18 mouse cellular contexts compared by ENCODE assay signal in genomic region chr14:33662080-33662479, GRCm38 (mm10).
DNase-seq lines count a peak whose midpoint lies in the region; ATAC-seq and TF ChIP-seq lines count a peak whose summit lies in the region.
"Had no signal": no experiment of that assay in that cellular context is flagged by ENCODE, and none has a peak within 500 bp of the region (broad histone marks: within the 10 kb centered on the region; RNA-seq: fewer than 3 reads in every experiment).

No protein-coding gene starts in this region.

- H3K4me3 ChIP-seq in intestine, embryonic 15.5 days (replicated peaks): no peak overlapping the region
- H3K4me3 ChIP-seq in intestine, postnatal 0 days (ENCODE audit: low read depth, low read length): no peak overlapping the region
- no peak overlapping the region for H3K4me3 ChIP-seq in embryonic facial prominence, embryonic 14.5 days (ENCODE audit: low read depth, low read length)
- no peak overlapping the region for H3K4me3 ChIP-seq in hindbrain, embryonic 13.5 days
- H3K4me3 ChIP-seq: embryonic facial prominence, embryonic 12.5 days; forebrain, embryonic 13.5 days; gastrocnemius, adult 2 months; heart, embryonic 13.5 days; midbrain, embryonic 10.5 days; myocyte had no signal

- 43% methylated on average over 9 of the region's 9 CpGs for WGBS in intestine, embryonic 15.5 days
- WGBS in intestine, postnatal 0 days: 48% methylated on average over 9 of the region's 9 CpGs
- 27% methylated on average over 9 of the region's 9 CpGs for WGBS in embryonic facial prominence, embryonic 14.5 days
- WGBS in hindbrain, embryonic 13.5 days: 79% methylated on average over 9 of the region's 9 CpGs

- H3K27ac ChIP-seq in intestine, embryonic 15.5 days: no peak overlapping the region
- H3K27ac ChIP-seq in intestine, postnatal 0 days (ENCODE audit: low read depth, low read length): no peak overlapping the region
- no peak overlapping the region for H3K27ac ChIP-seq in embryonic facial prominence, embryonic 14.5 days (replicated peaks; ENCODE audit: low read depth, low read length)
- H3K27ac ChIP-seq in hindbrain, embryonic 13.5 days: no peak overlapping the region
- H3K27ac ChIP-seq: embryonic facial prominence, embryonic 12.5 days; forebrain, embryonic 13.5 days; gastrocnemius, adult 2 months; heart, embryonic 13.5 days; hindbrain, postnatal 0 days; midbrain, embryonic 10.5 days had no signal

- ATAC-seq in intestine, embryonic 15.5 days: peak; percentile 51; the same call in 1 of the 2 replicates
- ATAC-seq in intestine, postnatal 0 days: no peak
- no peak for ATAC-seq in embryonic facial prominence, embryonic 14.5 days (ENCODE audit: low read depth)
- ATAC-seq in inflammation-experienced regulatory T-cells, adult 6 months: no peak
- no peak for ATAC-seq in hindbrain, embryonic 13.5 days (ENCODE audit: low FRiP score)
- ATAC-seq: activated CD4-positive, CD25-positive, alpha-beta regulatory T cell, adult 4 months; CD4-positive, CD25-positive, alpha-beta regulatory T cell, adult 4 months; forebrain, embryonic 13.5 days; hindbrain, postnatal 0 days had no signal

- no peak overlapping the region for H3K4me2 ChIP-seq in intestine, embryonic 15.5 days (replicated peaks)
- H3K4me2 ChIP-seq in intestine, postnatal 0 days (replicated peaks; ENCODE audit: low read depth): no peak overlapping the region
- no peak overlapping the region; the same call in 1 of the 2 replicates for H3K4me2 ChIP-seq in embryonic facial prominence, embryonic 14.5 days (ENCODE audit: low read depth, low read length)
- no peak overlapping the region for H3K4me2 ChIP-seq in hindbrain, embryonic 13.5 days
- H3K4me2 ChIP-seq: embryonic facial prominence, embryonic 12.5 days; forebrain, embryonic 13.5 days; heart, embryonic 13.5 days had no signal

- no peak for TF ChIP-seq CTCF in intestine, postnatal 0 days (IDR thresholded peaks at IDR 0.05; ENCODE audit: low read depth)

- peak; percentile 46 for DNase-seq in embryo, embryonic 11 days
- peak; percentile 26 for DNase-seq in embryonic facial prominence, embryonic 14.5 days (ENCODE audit: low spot score)
- DNase-seq in kidney, postnatal 4 days: peak; percentile 64 to 76
- DNase-seq in thymus, postnatal 10 days (ENCODE audit: low spot score in 2 of 2): no peak
- DNase-seq: cerebellum, adult 18-20 months; gastrocnemius, adult 2 months had no signal

- H3K36me3 ChIP-seq in intestine, embryonic 15.5 days: no peaks in the 10 kb centered on the region
- no peaks in the 10 kb centered on the region for H3K36me3 ChIP-seq in intestine, postnatal 0 days (ENCODE audit: control insufficient read depth, insufficient read depth)
- H3K36me3 ChIP-seq in embryonic facial prominence, embryonic 14.5 days (ENCODE audit: control insufficient read depth, insufficient read depth, low read length): no peaks in the 10 kb centered on the region
- H3K36me3 ChIP-seq in hindbrain, embryonic 13.5 days: no peaks in the 10 kb centered on the region
- H3K36me3 ChIP-seq: embryonic facial prominence, embryonic 12.5 days; heart, embryonic 13.5 days; midbrain, embryonic 10.5 days had no signal

- no peaks in the 10 kb centered on the region for H3K27me3 ChIP-seq in intestine, embryonic 15.5 days (replicated peaks)
- no peaks in the 10 kb centered on the region for H3K27me3 ChIP-seq in intestine, postnatal 0 days (replicated peaks; ENCODE audit: control insufficient read depth, insufficient read depth, low read length)
- H3K27me3 ChIP-seq in embryonic facial prominence, embryonic 14.5 days (replicated peaks; ENCODE audit: control insufficient read depth, insufficient read depth, low read length): no peaks in the 10 kb centered on the region
- no peaks in the 10 kb centered on the region for H3K27me3 ChIP-seq in hindbrain, embryonic 13.5 days
- H3K27me3 ChIP-seq: embryonic facial prominence, embryonic 12.5 days; forebrain, embryonic 13.5 days; heart, embryonic 13.5 days had no signal

- H3K9ac ChIP-seq in intestine, embryonic 15.5 days: no peak overlapping the region
- H3K9ac ChIP-seq in intestine, postnatal 0 days (ENCODE audit: low read depth, low read length): no peak overlapping the region
- H3K9ac ChIP-seq in embryonic facial prominence, embryonic 14.5 days (ENCODE audit: low read depth, low read length): no peak overlapping the region
- no peak overlapping the region for H3K9ac ChIP-seq in hindbrain, embryonic 13.5 days
- H3K9ac ChIP-seq: embryonic facial prominence, embryonic 12.5 days; forebrain, embryonic 13.5 days; heart, embryonic 13.5 days had no signal

- H3K9me3 ChIP-seq in intestine, embryonic 15.5 days: no peaks in the 10 kb centered on the region
- no peaks in the 10 kb centered on the region for H3K9me3 ChIP-seq in intestine, postnatal 0 days (ENCODE audit: control insufficient read depth)
- no peaks in the 10 kb centered on the region for H3K9me3 ChIP-seq in embryonic facial prominence, embryonic 14.5 days (ENCODE audit: control insufficient read depth, low read length)
- H3K9me3 ChIP-seq in hindbrain, embryonic 13.5 days: no peaks in the 10 kb centered on the region
- H3K9me3 ChIP-seq: embryonic facial prominence, embryonic 12.5 days; forebrain, embryonic 13.5 days; heart, embryonic 13.5 days; midbrain, embryonic 10.5 days had no signal

- 0 out of 2 replicates have a peak, but pooled peaks cover 4% of the 10 kb centered on the region for H3K4me1 ChIP-seq in intestine, embryonic 15.5 days (replicated peaks)
- H3K4me1 ChIP-seq in intestine, postnatal 0 days (replicated peaks; ENCODE audit: control insufficient read depth, insufficient read depth, low read length): no peaks in the 10 kb centered on the region
- H3K4me1 ChIP-seq in embryonic facial prominence, embryonic 14.5 days (ENCODE audit: control insufficient read depth, insufficient read depth, low read length): 0 out of 2 replicates have a peak, but pooled peaks cover 8% of the 10 kb centered on the region
- no peaks in the 10 kb centered on the region for H3K4me1 ChIP-seq in hindbrain, embryonic 13.5 days (replicated peaks)
- H3K4me1 ChIP-seq: forebrain, embryonic 13.5 days; heart, embryonic 13.5 days; midbrain, embryonic 10.5 days had no signal

Comparison
In these comparisons a context has a peak if more than half of its experiments do, and no peak if none do; other contexts are left out.
1. DNase-seq: peak in embryo, embryonic 11 days (single experiment), embryonic facial prominence, embryonic 14.5 days (single experiment) and kidney, postnatal 4 days (2 of 2); none in thymus, postnatal 10 days (0 of 2).